Mouse (Mus musculus): ENCODE measurements around the gene Pigb.
A peak's percentile ranks its signal among the peaks of the same experiment; 100 is the strongest.

The Pigb gene

DNA sequence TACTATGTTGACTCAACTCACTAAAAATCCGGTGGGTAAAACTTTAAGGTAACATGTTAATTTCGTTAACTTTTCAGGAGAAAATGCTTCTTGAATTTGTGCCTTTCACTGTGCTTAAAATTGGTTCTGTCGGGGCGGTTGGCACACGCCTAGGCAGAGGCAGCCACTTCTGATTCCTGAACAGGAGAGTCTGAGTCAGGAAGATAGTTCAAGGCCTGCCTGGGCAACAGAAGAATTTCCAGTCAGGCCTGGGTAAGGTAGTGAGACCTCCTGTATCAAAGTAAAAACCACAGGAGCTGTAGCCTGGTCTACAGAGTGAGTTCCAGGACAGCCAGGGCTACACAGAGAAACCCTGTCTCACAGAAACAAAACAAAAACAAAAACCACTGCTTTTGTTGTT is 47.6 kb downstream of the Pigb start:
- no peak for DNase-seq (ENCODE audit: low spot score in 2 of 2)

DNA sequence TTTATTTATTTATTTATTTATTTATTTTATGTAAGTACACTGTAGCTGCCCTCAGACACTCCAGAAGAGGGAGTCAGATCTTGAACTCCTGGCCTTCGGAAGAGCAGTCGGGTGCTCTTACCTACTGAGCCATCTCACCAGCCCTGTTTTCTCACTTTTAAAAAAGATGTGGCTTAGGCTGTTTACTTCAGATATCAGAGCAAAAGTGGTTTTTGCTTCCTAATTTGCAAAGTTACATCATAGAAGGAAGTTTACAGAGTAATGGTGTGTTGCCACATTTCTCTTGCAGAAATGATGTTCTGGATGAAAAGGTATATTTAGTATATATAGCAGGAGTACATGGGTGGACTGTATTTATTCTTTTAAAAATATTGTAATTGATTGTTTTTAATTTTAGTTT is 48.8 kb downstream of the Pigb start:
- DNase-seq (ENCODE audit: low spot score in 2 of 2): no peak

DNA sequence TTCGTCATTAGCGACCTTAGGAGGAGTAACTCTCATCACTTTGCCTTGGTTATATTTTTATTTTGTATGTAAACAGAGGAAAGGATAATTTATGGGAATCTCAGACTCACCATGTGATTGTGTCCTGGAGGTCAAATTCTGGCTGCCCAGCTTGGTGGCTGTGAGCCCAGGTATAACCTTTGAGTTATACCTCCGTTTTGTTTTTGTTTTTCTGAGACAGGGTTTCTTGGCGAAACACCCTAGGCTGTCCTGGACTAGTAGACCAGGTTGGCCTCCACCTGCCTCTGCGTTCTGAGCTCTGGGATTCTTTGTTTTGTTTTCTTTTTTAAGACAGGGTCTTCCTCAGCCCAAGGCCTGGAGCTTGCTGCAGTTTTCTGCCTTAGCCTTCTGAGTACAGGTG is 51.5 kb downstream of the Pigb start:
- no peak for DNase-seq (ENCODE audit: low spot score in 2 of 2)

DNA sequence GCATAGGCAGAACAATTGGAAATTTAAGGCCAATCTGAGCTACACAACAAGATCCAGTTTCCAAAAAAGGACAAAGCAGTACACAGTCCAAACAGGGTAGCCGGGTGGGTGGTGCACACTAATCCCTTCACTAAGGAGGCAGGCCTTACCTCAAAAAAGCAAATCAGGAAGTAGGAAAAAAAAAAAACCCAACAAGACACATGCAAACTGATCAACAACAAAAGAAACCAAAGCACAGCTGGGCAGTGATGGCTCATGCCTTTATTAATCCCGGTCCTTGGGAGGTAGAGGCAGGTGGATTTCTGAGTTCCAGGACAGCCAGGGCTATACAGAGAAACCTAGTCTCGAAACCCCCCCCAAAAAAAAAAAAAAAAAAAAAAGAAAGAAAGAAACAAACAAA is 52.5 kb downstream of the Pigb start:
- DNase-seq (ENCODE audit: low spot score in 2 of 2): no peak

DNA sequence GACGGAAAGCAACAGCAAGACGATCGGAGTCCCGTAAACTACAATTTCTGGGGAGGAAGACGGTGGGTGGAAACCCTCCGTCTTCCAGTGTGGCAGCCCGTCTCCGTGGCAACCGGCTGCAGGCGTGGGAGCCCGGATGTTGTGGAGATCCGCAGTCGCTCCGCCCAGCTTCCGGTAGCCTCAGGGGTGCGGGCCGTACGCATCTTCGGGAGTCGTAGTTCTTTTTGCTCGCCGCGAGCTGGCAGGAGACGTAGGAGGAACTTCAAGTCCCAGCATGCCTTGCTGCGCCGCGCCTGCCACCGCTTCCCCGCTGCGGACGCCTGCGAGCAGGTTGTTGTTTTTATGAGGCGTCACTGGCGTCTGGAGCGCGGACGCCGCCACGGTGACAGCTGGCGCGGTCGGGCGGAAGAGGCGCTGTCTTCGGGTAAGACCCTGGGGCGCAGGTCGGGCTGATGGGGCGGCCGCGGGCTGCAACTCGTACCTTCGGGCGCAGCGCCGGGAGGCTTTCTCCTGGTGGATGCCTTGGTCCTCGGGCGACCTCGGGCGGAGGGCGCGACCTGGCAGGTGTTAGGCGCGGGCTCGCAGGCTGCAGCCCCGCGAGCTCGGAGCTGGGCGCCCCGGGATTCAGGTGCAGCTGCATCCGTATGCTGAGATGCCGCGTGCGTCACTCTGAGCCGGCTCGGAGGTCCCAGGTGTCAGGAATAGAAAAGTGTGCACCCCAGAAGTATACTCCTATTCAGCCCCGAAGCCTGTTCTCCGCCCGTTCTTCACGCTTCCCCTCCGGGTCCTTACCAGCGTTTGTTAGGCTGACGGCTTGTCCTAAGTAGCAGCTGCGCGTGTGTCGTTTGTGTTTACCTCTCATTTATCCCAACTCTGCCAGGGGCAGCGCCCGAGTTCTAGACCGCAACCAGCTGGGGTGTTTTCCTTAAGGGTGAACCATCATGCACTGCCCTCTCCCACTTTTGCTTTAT is 54.6 kb downstream of the Pigb start, which contains the start of the genes Ccpg1os and Ccpg1:
Gene Ccpg1os (minus strand): TSS at position 133 of the 971 bp plus-strand sequence.
Gene Ccpg1 (plus strand): TSS at position 180 of the 971 bp plus-strand sequence.
- DNase-seq (ENCODE audit: low spot score in 2 of 2): peak; percentile 97 to 98

DNA sequence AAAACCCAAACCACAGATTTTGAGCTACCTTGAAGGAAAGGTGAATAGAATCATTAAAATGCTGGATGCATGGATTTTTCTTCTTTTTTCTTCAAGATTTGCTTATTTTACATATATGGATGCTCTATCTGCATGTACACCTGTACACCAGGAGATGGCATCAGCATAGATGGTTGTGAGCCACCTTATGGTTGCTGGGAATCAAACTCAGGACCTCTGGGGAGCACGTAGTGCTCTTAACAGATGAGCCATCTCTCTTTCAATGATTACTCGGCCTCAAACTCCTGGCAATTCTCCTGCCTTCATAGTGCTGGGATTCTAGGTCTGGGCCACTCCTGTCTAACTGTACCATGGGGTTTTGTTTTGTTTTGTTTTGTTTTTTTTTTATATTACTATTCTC is 57.1 kb downstream of the Pigb start:
- DNase-seq (ENCODE audit: low spot score in 2 of 2): no peak

DNA sequence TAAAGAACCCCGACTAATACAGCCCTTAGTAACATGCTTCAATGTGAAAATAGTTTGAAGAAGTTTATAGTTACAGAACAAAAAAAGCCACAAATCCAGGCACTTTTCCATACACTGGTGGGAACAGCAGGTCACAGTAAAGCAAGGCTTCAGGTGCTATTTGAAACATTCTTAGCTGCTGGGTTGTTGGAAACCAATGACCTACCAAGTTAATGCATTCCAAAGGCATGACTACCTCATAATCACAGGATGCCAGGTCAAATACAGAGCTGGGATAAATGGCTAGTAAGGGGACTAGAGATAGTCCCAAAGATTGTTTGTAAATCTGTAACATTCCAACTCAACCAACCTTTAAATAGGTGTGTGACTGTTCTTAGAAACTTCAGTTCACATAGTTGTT is 64.9 kb downstream of the Pigb start:
- DNase-seq (ENCODE audit: low spot score in 2 of 2): no peak

DNA sequence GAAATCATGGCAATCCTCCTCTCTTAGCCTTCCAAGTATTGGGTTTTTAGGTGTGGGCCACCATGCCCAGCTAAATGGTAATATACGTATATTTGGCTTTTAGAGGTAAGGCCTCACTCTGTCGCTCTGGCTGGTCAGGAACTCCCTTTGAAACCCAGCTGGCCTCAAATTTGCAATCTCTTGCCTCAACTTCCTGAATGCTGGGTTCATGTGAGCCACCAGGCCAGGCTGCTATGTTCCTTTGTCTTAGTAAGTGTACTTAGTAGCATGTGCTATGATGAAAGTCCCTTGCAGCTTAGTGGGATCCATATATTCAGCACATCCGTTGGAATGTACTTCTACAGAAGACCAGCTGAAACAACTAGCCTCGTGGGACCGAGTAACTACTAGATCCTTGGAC is 65.4 kb downstream of the Pigb start:
- no peak for DNase-seq (ENCODE audit: low spot score in 2 of 2)

DNA sequence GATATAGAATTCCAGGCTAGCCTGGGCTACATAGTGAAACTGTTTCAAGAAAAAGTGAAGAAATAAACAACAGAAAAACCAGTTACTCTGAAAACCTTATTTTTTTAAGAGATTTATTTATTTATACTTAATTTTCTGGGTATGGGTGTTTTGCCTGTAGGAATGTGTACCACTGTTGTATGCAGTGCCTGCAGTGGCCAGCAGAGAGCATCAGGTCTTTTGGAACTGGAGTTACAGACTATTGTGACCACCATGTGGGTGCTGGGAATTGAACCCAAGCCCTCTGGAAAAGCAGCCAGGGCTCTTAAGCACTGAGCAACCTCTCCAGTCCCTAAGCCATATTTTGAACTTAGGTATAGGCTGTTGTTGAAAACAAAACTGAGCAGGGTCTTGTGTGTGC is 67.2 kb downstream of the Pigb start:
- no peak for DNase-seq (ENCODE audit: low spot score in 2 of 2)

DNA sequence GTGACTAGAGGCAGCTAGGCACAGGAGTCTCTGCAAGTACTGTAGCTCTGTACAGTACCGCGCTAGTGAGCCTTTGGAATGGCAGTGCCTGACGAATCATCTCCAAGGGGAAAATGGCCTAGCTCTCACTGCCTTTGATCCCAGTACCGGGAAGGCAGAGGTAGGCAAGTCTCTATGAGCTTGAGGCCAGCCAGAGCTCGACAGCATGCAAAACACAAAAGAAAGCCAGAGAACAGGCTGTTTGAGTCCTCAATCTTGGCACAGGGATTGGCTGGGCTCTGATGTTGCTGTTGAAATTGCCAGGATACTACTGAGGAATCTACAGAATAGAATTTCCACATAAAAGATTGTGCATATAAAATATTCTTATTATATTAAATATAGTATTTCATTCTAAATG is 67.7 kb downstream of the Pigb start:
- no peak for DNase-seq (ENCODE audit: low spot score in 2 of 2)

DNA sequence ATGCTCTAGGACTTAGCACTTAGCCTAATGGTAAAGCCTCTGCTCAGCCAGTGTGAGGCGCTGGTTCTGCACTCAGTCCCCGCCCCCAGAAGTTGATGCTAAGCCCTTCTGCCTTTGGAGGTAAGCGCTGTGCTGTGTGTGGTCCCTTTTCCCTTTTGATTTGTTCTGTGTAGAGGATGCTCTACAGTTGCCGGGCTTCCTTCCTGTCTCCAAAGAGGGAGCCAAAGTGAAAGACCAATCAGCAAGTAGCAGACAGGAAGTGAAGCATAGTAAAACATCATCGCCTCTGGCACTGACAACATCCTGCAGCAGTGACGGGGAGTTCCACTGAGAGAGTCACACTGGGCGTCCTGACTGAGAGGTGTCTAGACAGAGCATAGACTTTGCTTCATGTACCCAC is 70.3 kb downstream of the Pigb start:
- no peak for DNase-seq (ENCODE audit: low spot score in 2 of 2)

DNA sequence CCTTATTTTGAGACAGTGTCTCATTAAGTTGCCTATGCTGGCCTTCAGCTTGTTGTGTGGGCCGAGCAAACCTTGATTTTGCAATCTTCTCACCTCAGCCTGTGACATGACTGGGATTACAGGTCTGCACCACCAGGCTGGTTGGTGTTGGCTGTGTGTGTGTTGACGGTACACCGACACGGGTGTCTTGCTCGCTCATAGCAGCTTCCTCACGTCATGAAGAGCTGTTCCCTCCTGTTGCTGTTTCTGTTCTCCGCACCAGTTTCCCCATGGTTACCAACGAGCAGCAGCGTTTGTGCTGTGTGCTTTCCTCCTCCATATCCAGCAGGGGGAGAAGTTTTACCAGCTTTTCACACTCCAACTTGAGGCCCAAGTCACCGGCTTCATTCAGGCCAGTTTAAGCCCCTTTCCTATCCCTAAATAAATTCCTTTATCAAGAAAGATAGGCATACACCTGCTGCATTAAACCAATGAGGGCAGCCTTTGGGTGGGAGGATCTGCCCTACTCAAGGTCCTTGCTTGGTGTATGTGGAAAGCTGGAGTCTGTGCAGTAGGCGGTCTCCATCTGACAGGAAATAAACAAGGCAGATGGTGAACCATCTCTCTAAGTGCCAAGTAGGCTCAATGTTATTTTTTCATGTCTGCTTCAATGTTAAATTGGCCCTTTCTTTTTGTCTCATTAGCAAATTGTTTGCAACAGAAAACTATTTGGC is 71.7 kb downstream of the Pigb start:
- DNase-seq (ENCODE audit: low spot score in 2 of 2): peak; percentile 76 to 84

DNA sequence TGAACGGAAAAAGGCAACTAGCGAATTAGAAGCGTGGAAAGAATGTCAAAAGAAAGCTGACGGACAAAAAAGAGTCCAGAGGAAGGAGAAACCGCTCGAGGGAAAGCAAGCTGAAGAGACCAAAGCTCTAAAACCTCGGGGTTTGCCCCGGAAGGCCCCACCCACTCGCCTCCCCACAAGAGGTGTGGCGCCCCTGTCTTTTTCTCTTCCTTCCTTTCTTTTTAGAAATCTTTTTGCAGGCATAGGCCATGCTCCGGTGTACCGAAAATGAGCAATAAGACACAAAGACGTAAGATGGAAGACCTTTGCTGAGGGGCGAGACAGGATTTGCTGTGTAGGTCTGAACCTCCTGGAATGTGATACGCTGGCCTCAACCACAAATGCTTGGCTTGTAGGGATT is 78.2 kb downstream of the Pigb start:
- DNase-seq (ENCODE audit: low spot score in 2 of 2): no peak

DNA sequence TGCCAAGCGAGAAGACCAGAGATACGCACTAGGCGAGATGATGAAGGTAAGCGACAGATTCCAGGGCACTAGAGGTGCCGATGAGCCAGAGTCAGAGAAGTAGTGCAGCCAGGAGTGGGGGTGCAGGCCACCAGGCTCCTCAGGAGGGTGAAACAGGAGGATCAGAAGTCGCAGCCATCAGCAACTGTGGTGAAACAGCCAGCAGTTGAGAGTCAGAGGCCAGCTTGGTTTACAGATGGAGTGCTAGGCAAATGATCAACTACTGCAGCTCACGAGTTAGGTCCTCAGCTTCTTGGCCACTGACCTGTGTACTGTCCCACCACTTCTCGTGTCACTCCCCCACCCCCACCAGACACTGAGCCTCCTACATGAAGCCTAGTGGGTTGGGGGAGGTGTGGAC is 78.8 kb downstream of the Pigb start:
- no peak for DNase-seq (ENCODE audit: low spot score in 2 of 2)

DNA sequence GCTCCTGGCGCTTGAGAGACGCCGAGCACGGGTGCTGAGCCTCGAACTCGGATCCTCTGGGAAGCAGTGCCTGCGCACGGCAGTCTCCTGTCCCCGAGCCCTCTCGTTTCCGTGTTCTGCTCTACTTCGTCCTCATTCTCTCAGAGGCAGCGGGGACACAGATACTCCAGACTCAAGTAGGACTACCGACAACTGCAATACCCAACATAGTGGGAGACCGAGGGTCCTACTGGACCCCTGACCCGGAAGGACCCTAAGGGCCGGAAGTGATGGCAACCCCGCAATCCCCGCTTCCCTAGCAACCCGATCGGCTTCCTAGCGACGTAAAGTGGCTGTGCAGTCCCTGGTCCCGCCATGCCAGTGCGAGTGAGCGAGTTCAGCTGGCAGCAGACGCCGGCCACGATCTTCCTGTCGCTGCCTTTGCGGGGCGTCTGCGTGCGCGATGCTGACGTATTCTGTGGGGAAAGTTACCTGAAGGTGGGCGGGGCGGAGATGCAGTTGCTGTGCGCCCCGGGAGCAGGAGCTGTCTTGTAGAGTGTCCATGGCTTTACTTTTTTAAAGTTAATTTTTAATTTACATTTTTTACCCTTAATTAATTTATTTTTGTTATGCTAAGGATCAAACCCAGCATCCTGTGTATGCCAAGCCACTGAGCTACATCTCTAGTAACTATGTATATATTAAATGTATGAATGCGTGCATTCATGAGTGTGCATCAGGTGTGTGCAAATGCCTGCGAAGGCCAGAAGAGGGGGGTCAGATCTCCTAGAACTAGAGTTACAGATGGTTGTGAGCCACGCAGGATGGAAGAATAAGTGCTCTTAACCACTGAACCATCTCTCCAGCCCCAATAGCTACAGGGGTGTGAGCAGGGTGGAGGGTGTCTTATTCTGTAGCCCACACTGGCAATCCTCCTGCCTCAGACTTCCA is 81.4 kb downstream of the Pigb start, which contains the start of the genes Dyx1c1 and Gm44503:
Gene Dyx1c1 (plus strand): TSS at position 265 of the 930 bp plus-strand sequence.
Gene Gm44503 (plus strand): TSS at position 332 of the 930 bp plus-strand sequence.
- peak; percentile 73 to 75 for DNase-seq (ENCODE audit: low spot score in 2 of 2)

Data from right cerebral cortex, adult 2 months (tissue).